Mouse (Mus musculus) small intestine, adult 2 months (tissue): ENCODE measurements at regions not wholly inside any gene's neighbourhood (a gene's known extent, or its start where the extent isn't known, plus 50 kb on each side); places are given as distances from the start of the nearest gene placed in this dataset.

ENCODE experiments used
- CTCF ChIP-seq: fragments of 200-500 bp; IDR thresholded peaks from 2 replicates; pipeline ENCODE4 v1.5.1; 2012; ENCODE audit warnings: low read depth, mild to moderate bottlenecking, control low read depth, inconsistent platforms, low read length, moderate library complexity, mixed read lengths; ENCODE audit not compliant: insufficient replicate concordance, insufficient read length; ENCODE audit errors: extremely low read depth
- POLR2A ChIP-seq: fragments of 200-500 bp; IDR thresholded peaks from 2 replicates; pipeline ENCODE4 v1.6.1; 2012; ENCODE audit warnings: low read depth, mild to moderate bottlenecking, control low read depth, inconsistent platforms, low read length, moderate library complexity

DNA sequence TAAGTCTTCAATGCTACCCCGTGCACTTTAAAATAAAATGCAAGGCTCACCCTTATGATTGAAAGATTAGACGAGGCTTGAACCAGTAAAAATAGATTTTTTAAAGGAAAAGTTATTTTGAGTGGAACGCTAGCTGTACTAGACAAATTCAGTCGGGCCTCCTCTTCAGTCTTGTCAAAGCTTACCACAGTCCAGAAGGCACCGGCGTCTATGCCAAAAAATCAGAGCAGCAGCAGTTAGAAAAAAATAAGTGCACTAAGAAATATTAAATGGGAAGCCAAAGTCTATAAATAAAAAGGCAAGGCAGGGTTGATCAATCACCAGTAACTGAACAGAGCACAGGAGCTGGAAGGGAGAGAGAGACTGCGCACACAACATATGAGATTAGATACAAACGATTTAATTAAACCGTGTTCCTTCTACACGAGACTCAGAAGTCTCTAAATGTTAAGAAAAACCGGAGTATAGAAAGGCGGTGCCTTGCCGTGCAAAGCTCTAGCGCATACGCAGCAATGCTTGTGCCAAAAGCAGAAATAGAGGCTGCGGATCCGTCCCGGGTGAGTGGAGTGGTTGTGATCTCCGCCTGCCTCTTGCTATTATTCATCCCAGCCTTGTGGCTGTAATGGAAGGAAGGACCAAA lies 121.6 kb downstream of the Etnk1 start:
- TF ChIP-seq CTCF (no peak), POLR2A (no peak)
